Mouse (Mus musculus) midbrain, embryonic 13.5 days (tissue): Measurements from ENCODE around the gene Auts2. TPM values are rescaled to one million over a fixed set of nuclear protein-coding genes. Genes with fewer than 3 reads are reported as not detected.

Source experiments
- ATAC-seq: fragments of 200-750 bp; cut with Nextera tagmentation; 2 replicates; pipeline ENCODE4 v1.8.0; 2017; ENCODE audit warnings: mild to moderate bottlenecking, moderate TSS enrichment, moderate library complexity
- H3K27ac ChIP-seq: fragments of 300-500 bp; sonication (generic); 2 replicates; pipeline ENCODE4 v1.5.1; 2015; ENCODE audit warnings: inconsistent platforms, mild to moderate bottlenecking, moderate library complexity
- H3K27me3 ChIP-seq: fragments of 300-500 bp; sonication (generic); 2 replicates; pipeline ENCODE4 v1.6.1; 2015; ENCODE audit warnings: mild to moderate bottlenecking, inconsistent platforms
- H3K36me3 ChIP-seq: fragments of 300-500 bp; sonication (generic); 2 replicates; pipeline ENCODE4 v1.6.1; 2015; ENCODE audit warnings: mild to moderate bottlenecking, inconsistent platforms
- H3K4me1 ChIP-seq: fragments of 300-500 bp; sonication (generic); replicated peaks from 2 replicates; pipeline ENCODE4 v1.6.1; 2015; ENCODE audit warnings: inconsistent platforms
- H3K4me2 ChIP-seq: fragments of 300-500 bp; sonication (generic); replicated peaks from 2 replicates; pipeline ENCODE4 v1.6.1; 2015; ENCODE audit warnings: moderate library complexity, mild to moderate bottlenecking, inconsistent platforms
- H3K4me3 ChIP-seq: fragments of 300-500 bp; sonication (generic); replicated peaks from 2 replicates; pipeline ENCODE4 v1.5.1; 2015; ENCODE audit warnings: mild to moderate bottlenecking, inconsistent platforms
- H3K9ac ChIP-seq: fragments of 300-500 bp; sonication (generic); replicated peaks from 2 replicates; pipeline ENCODE4 v1.6.1; 2015; ENCODE audit warnings: mild to moderate bottlenecking, inconsistent platforms
- H3K9me3 ChIP-seq: fragments of 300-500 bp; sonication (generic); 2 replicates; pipeline ENCODE4 v1.6.1; 2016; ENCODE audit warnings: mild to moderate bottlenecking, inconsistent platforms
- WGBS: fragments of 180-500 bp; shearing (Covaris S2); methylation state at CpG from one replicate; pipeline ENCODE4 v1.1.7; 2015; 5-methylcytosine and 5-hydroxymethylcytosine counted together
- polyA plus RNA-seq: library from polyadenylated mRNA; unstranded; fragments of >200 nt; fragmentation: Nextera tagmentation; extraction: Ambion mirVana; gene quantifications from 2 replicates; pipeline ENCODE4 v1.2.1, GENCODE M21; 2015

Auts2 gene
- polyA plus RNA-seq, 1 experiment from 2014 or later = 76.2 TPM

DNA sequence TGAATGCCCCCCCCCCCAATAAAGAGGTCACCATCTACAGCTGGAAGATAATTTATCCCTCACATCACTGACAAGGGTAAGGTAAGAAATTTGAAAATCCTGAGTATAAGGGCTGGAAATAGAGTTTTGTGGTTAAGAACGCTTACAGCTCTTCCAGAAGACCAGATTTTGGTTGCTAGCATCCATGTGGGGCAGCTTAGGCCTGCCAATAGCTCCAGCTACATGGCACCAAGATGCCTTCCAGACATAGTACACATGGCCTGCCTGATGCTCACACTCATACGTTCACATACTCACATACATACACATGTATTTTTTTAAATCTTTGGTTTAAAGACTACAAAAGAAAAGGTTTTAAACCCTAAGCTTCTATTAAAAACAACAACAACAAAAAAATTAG, 467.2 kb downstream of the Auts2 start:
- 92% methylated on average over 2 of the region's 2 CpGs for WGBS
- H3K4me1 ChIP-seq = peaks cover 46% of the 10 kb centered on the region
- no peak overlapping the region for H3K4me2 ChIP-seq
- H3K9me3 ChIP-seq = no peaks in the 10 kb centered on the region
- ATAC-seq = no peak
- H3K27ac ChIP-seq = peak overlapping the region; percentile 39; the same call in 1 of the 2 replicates
- no peak overlapping the region for H3K9ac ChIP-seq
- H3K4me3 ChIP-seq = no peak overlapping the region
- 0 out of 2 replicates have a peak, but pooled peaks cover 4% of the 10 kb centered on the region for H3K27me3 ChIP-seq
- no peaks in the 10 kb centered on the region for H3K36me3 ChIP-seq

DNA sequence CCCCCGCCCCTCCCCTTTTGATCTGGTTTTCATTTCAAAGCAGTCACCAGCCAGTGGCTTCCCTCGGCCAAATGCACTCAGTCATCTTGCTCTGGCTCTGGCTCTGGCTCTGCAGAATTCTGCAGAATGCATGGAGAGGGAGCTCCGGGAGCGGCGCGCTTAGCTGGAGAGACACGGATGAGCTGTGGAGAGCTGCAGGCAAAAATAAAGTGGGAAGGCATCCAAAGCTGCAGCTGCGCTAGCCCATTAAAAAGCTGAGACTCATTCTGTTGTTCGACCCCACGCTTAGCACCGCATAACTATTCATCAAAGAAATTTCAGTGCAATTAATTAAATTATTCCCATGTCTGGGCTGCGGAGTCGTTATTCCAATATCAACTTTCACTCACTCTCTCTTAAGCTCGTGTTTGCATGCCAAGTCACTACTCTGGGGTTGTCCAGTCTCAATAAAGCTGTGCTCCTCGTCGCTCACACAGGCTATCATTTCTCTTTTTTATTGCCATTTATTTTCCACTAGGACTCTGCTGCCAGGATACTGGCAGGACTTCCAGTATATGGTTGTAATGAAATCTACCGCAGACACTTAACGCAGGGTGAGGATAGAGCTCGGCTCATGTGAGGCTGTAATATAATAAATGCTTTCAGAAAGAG, 468.3 kb downstream of the Auts2 start:
- Histone ChIP-seq H3K27me3 (peaks cover 9% of the 10 kb centered on the region; the same call in 1 of the 2 replicates), H3K4me2 (peak overlapping the region; percentile 47), H3K27ac (peak overlapping the region; percentile 92), H3K4me1 (peaks cover 46% of the 10 kb centered on the region), H3K9me3 (no peaks in the 10 kb centered on the region), H3K9ac (no peak overlapping the region; the same call in 1 of the 2 replicates), H3K36me3 (no peaks in the 10 kb centered on the region), H3K4me3 (peak overlapping the region; percentile 13)
- ATAC-seq = peak; percentile 93
- WGBS = 11% methylated on average over 19 of the region's 19 CpGs

- ATAC-seq = peak; percentile 74
- peaks cover 9% of the 10 kb centered on the region; the same call in 1 of the 2 replicates for H3K27me3 ChIP-seq
- no peaks in the 10 kb centered on the region for H3K9me3 ChIP-seq
- peak overlapping the region; percentile 47 for H3K4me2 ChIP-seq
- H3K4me1 ChIP-seq = peaks cover 46% of the 10 kb centered on the region
- H3K27ac ChIP-seq = peak overlapping the region; percentile 92
- H3K9ac ChIP-seq = no peak overlapping the region; the same call in 1 of the 2 replicates
- no peaks in the 10 kb centered on the region for H3K36me3 ChIP-seq
- WGBS = 1% methylated on average over 11 of the region's 11 CpGs
- peak overlapping the region; percentile 13 for H3K4me3 ChIP-seq
Observed at GRCm38 (mm10) chr5:132074360-132074723, 468.8 kb downstream of the Auts2 start.

DNA sequence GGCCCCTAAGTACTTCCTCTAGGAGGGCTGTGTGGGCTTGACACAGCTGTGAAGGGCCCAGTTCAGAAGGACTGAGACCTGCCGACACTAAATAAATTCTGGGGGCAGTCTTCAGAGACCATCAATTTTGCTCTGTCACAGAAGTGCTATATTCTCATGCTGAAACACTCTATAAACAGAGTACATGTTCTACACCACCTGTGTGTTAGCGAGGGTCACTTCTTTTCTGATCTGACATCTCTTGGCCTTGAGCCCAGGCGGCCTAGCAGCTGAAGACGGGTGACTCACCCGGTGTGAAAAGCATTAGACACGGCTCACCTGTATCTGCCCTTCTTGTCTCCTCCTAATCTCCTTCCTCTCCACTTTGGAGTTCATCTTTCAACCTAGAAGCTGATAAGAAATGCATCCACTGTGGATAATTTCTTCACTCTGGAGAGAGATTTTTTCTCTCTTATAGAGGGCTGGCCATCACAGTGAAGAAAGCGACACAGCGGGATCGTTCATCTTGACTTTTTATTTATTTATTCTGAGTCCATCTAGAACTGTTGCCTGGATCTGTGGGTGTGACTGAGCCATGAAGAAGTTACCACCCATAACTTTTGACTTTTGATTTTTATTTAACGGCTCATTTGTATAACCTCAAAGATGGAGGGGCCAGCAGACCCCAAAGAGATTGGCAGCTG, 469.3 kb downstream of the Auts2 start:
- Histone ChIP-seq H3K4me3 (0 out of 2 replicates have a peak overlapping the region, but pooled peaks have one; percentile 13), H3K27ac (peak overlapping the region; percentile 92), H3K4me1 (peaks cover 46% of the 10 kb centered on the region), H3K9ac (no peak overlapping the region), H3K9me3 (no peaks in the 10 kb centered on the region), H3K36me3 (no peaks in the 10 kb centered on the region), H3K4me2 (peak overlapping the region; percentile 47), H3K27me3 (peaks cover 9% of the 10 kb centered on the region; the same call in 1 of the 2 replicates)
- no peak for ATAC-seq
- 30% methylated on average over 10 of the region's 10 CpGs for WGBS

- Histone ChIP-seq H3K27ac (0 out of 2 replicates have a peak overlapping the region, but pooled peaks have one; percentile 4), H3K4me3 (no peak overlapping the region), H3K9me3 (no peaks in the 10 kb centered on the region), H3K9ac (no peak overlapping the region), H3K27me3 (peaks cover 9% of the 10 kb centered on the region; the same call in 1 of the 2 replicates), H3K4me1 (peaks cover 52% of the 10 kb centered on the region), H3K4me2 (no peak overlapping the region), H3K36me3 (no peaks in the 10 kb centered on the region)
- no peak for ATAC-seq
- WGBS = 13% methylated on average over 4 of the region's 4 CpGs
Observed at GRCm38 (mm10) chr5:132072356-132072755, 470.8 kb downstream of the Auts2 start.

- H3K36me3 ChIP-seq = no peaks in the 10 kb centered on the region
- WGBS = 64% methylated on average over 10 of the region's 10 CpGs
- no peak overlapping the region for H3K4me2 ChIP-seq
- no peak overlapping the region for H3K27ac ChIP-seq
- H3K4me1 ChIP-seq = peaks cover 22% of the 10 kb centered on the region
- no peak overlapping the region for H3K4me3 ChIP-seq
- H3K9me3 ChIP-seq = no peaks in the 10 kb centered on the region
- H3K9ac ChIP-seq = no peak overlapping the region
- no peak for ATAC-seq
- H3K27me3 ChIP-seq = peaks cover 9% of the 10 kb centered on the region; the same call in 1 of the 2 replicates
Observed at GRCm38 (mm10) chr5:132067750-132068739, 475.1 kb downstream of the Auts2 start.

- no peak overlapping the region for H3K9ac ChIP-seq
- H3K4me2 ChIP-seq = no peak overlapping the region
- H3K36me3 ChIP-seq = no peaks in the 10 kb centered on the region
- H3K4me3 ChIP-seq = no peak overlapping the region
- no peak overlapping the region for H3K27ac ChIP-seq
- no peaks in the 10 kb centered on the region for H3K9me3 ChIP-seq
- no peak for ATAC-seq
- H3K27me3 ChIP-seq = no peaks in the 10 kb centered on the region
- 91% methylated on average over 6 of the region's 6 CpGs for WGBS
- no peaks in the 10 kb centered on the region for H3K4me1 ChIP-seq
Observed at GRCm38 (mm10) chr5:132060116-132060515, 483.0 kb downstream of the Auts2 start.

DNA sequence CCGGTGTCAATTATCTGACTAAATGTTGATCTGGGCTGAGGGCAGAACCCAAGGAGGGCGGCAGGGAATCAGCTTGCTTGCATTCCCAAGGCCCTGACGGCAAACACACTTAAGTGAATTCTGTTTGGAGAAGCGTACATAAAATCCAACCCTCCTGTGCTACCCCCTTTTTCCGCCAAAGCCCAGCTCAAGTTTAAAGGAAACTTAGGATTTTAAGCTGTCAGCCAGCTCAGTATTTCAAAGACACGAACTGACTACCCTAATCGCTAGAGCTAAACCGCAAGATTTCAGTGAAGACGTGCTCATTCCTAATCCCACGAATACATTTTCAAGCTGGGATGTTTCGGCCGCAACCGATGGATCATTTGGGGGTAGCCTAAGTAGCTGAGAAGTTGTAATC, 490.5 kb downstream of the Auts2 start:
- no peak overlapping the region for H3K9ac ChIP-seq
- no peak overlapping the region for H3K4me3 ChIP-seq
- ATAC-seq = no peak
- H3K9me3 ChIP-seq = no peaks in the 10 kb centered on the region
- 51% methylated on average over 13 of the region's 13 CpGs for WGBS
- H3K27ac ChIP-seq = no peak overlapping the region
- H3K4me2 ChIP-seq = no peak overlapping the region
- H3K36me3 ChIP-seq = no peaks in the 10 kb centered on the region
- no peaks in the 10 kb centered on the region for H3K4me1 ChIP-seq
- H3K27me3 ChIP-seq = no peaks in the 10 kb centered on the region

DNA sequence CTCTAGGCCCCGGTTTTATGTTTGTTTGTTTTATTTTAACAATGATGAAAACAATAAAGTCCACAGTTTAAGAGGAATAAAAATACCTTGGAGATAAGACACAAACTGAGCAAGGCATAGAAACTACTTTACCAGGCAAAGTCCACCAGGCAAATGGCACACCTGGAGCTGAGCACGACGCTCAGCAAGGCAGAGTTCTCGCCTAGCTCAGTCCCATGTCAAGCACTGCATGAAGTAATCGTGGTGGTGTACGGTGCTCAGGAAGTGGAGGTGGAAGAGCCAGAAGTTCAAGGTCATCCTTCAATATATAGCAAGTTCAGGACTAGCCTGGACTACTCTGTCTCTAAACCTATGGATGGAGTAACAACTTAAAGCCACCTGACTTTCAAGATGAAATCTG, 503.6 kb downstream of the Auts2 start:
- ATAC-seq = no peak
- Histone ChIP-seq H3K27me3 (no peaks in the 10 kb centered on the region), H3K9ac (no peak overlapping the region), H3K4me3 (no peak overlapping the region), H3K36me3 (no peaks in the 10 kb centered on the region), H3K9me3 (no peaks in the 10 kb centered on the region), H3K4me2 (no peak overlapping the region), H3K27ac (no peak overlapping the region), H3K4me1 (peaks cover 1% of the 10 kb centered on the region)
- WGBS = 95% methylated on average over 6 of the region's 6 CpGs

DNA sequence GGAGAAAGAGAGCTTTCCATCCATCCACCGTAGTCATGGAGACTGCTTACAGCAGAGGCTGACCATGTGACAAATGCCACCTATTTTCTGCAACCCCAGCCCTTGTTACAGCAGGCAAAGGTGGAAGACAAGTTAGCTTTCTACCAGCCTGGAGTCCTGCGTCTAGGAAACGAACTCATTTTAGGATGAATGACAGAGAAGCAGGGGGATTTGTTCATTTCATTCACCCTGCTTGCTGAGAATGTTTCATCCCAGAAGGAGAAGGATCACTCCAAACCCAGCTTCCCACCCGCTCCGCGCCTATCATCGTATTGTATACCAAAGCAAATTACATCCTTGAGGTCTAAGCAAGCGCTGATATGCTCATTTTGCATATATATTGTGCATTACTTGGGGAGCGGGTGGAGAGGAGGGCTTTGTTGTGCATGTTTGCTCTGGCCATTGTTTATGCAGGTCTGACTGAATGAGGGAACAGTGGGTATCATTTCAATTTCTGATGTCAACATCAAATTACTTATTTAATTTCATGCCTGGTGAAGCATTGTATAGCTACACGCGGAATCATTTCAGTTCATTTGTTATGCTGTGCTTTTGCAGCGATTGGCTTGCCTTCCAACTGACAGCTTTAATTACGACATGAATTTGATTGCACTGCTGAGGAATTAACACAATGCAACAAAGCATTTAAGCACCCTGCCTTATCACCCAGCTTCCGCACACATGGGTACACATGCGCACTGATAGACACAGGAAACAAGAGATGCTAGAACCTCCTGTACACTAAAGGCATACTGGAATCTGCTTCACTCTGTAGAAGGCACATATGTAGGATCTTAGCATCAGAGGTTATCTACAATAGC, 509.4 kb downstream of the Auts2 start:
- H3K4me2 ChIP-seq = peak overlapping the region; percentile 33
- ATAC-seq = peak; percentile 88
- H3K9me3 ChIP-seq = no peaks in the 10 kb centered on the region
- peak overlapping the region; percentile 75 for H3K27ac ChIP-seq
- no peak overlapping the region for H3K9ac ChIP-seq
- WGBS = 32% methylated on average over 15 of the region's 15 CpGs
- H3K4me1 ChIP-seq = peaks cover 46% of the 10 kb centered on the region
- no peaks in the 10 kb centered on the region for H3K27me3 ChIP-seq
- no peaks in the 10 kb centered on the region for H3K36me3 ChIP-seq
- H3K4me3 ChIP-seq = no peak overlapping the region

- Histone ChIP-seq H3K36me3 (no peaks in the 10 kb centered on the region), H3K4me1 (peaks cover 46% of the 10 kb centered on the region), H3K27ac (peak overlapping the region; percentile 63), H3K4me2 (peak overlapping the region; percentile 11; the same call in 1 of the 2 replicates), H3K9ac (no peak overlapping the region), H3K4me3 (no peak overlapping the region), H3K9me3 (no peaks in the 10 kb centered on the region), H3K27me3 (no peaks in the 10 kb centered on the region)
- peak; percentile 55 for ATAC-seq
- WGBS = 44% methylated on average over 15 of the region's 15 CpGs
Observed at GRCm38 (mm10) chr5:132030941-132031531, 512.1 kb downstream of the Auts2 start.
